Mouse (Mus musculus): ENCODE data around the gene Ctsa. TPM values are rescaled to one million over a fixed set of nuclear protein-coding genes. Genes with fewer than 3 reads are reported as not detected.
"Not testable (repeated sequence)": the region's sequence is repeated elsewhere in the genome, so short reads cannot be mapped to it uniquely, and the experiment has no call there.

Gene Ctsa
- polyA plus RNA-seq, 2 experiments = 59.4 to 69.5 TPM

GRCm38 (mm10) chr2:164795868-164796267 lies 36.8 kb upstream of the Ctsa start:
- Histone ChIP-seq H3K4me1 (replicated peaks; ENCODE audit: control insufficient read depth in 2 of 2, insufficient read depth in 2 of 2, low read length in 1 of 2) (no peaks in the 10 kb centered on the region; a peak in 1 of 4 replicates), H3K4me2 (ENCODE audit: low read depth) (no peak overlapping the region), H3K9me3 (ENCODE audit: control insufficient read depth, low read length) (no peaks in the 10 kb centered on the region), H3K27ac (no peak overlapping the region), H3K9ac (replicated peaks) (no peak overlapping the region), H3K27me3 (ENCODE audit: control insufficient read depth, insufficient read depth, low read length) (no peaks in the 10 kb centered on the region), H3K4me3 (ENCODE audit: insufficient read depth in 1 of 2, low read depth in 2 of 2, low read length in 2 of 2) (no peak overlapping the region), H3K36me3 (replicated peaks; ENCODE audit: control insufficient read depth, insufficient read depth, low read depth) (peaks cover 39% of the 10 kb centered on the region)
- DNase-seq (ENCODE audit: low read depth in 3 of 3, low spot score in 3 of 3) (no peak), ATAC-seq (ENCODE audit: insufficient read depth) (no peak)
- 75% methylated on average over 4 of the region's 4 CpGs for WGBS (ENCODE audit: insufficient replicate concordance)
- no peak for TF ChIP-seq EP300 (IDR thresholded peaks at IDR 0.05; ENCODE audit: low read depth)
- no peak for TF ChIP-seq CTCF (IDR thresholded peaks at IDR 0.05; ENCODE audit: low read depth)

GRCm38 (mm10) chr2:164798554-164798953 lies 34.1 kb upstream of the Ctsa start:
- H3K4me2 ChIP-seq (ENCODE audit: low read depth); ATAC-seq (ENCODE audit: insufficient read depth); H3K9ac ChIP-seq (replicated peaks); H3K27me3 ChIP-seq (ENCODE audit: control insufficient read depth, insufficient read depth, low read length); H3K4me3 ChIP-seq (ENCODE audit: insufficient read depth in 1 of 2, low read depth in 2 of 2, low read length in 2 of 2); H3K27ac ChIP-seq; DNase-seq (ENCODE audit: low read depth in 3 of 3, low spot score in 3 of 3); H3K4me1 ChIP-seq (replicated peaks; ENCODE audit: control insufficient read depth in 2 of 2, insufficient read depth in 2 of 2, low read length in 1 of 2); H3K9me3 ChIP-seq (ENCODE audit: control insufficient read depth, low read length): not testable (repeated sequence)
- WGBS (ENCODE audit: insufficient replicate concordance) = 68% methylated on average over 6 of the region's 6 CpGs
- TF ChIP-seq CTCF (IDR thresholded peaks at IDR 0.05; ENCODE audit: low read depth) = peak; percentile 54
- H3K36me3 ChIP-seq (replicated peaks; ENCODE audit: control insufficient read depth, insufficient read depth, low read depth) = peaks cover 38% of the 10 kb centered on the region

GRCm38 (mm10) chr2:164800252-164801004 lies 32.2 kb upstream of the Ctsa start:
- H3K4me3 ChIP-seq (ENCODE audit: insufficient read depth in 1 of 2, low read depth in 2 of 2, low read length in 2 of 2) = no peak overlapping the region
- TF ChIP-seq CTCF (IDR thresholded peaks at IDR 0.05; ENCODE audit: low read depth) (no peak), EP300 (IDR thresholded peaks at IDR 0.05; ENCODE audit: low read depth) (no peak)
- no peak for ATAC-seq (ENCODE audit: insufficient read depth)
- no peak overlapping the region for H3K9ac ChIP-seq (replicated peaks)
- WGBS (ENCODE audit: insufficient replicate concordance) = 83% methylated on average over 13 of the region's 13 CpGs
- H3K27me3 ChIP-seq (ENCODE audit: control insufficient read depth, insufficient read depth, low read length) = no peaks in the 10 kb centered on the region
- peaks cover 28% of the 10 kb centered on the region for H3K36me3 ChIP-seq (replicated peaks; ENCODE audit: control insufficient read depth, insufficient read depth, low read depth)
- no peak overlapping the region for H3K27ac ChIP-seq
- H3K4me1 ChIP-seq (replicated peaks; ENCODE audit: control insufficient read depth in 2 of 2, insufficient read depth in 2 of 2, low read length in 1 of 2) = peaks cover 7 to 8% of the 10 kb centered on the region in 2 experiments
- H3K4me2 ChIP-seq (ENCODE audit: low read depth) = no peak overlapping the region
- H3K9me3 ChIP-seq (ENCODE audit: control insufficient read depth, low read length) = no peaks in the 10 kb centered on the region
- DNase-seq (ENCODE audit: low read depth in 3 of 3, low spot score in 3 of 3) = no peak

- DNase-seq (ENCODE audit: low read depth in 3 of 3, low spot score in 3 of 3) = no peak
- WGBS (ENCODE audit: insufficient replicate concordance) = 77% methylated on average over 16 of the region's 16 CpGs
- H3K36me3 ChIP-seq (replicated peaks; ENCODE audit: control insufficient read depth, insufficient read depth, low read depth) = peaks cover 12% of the 10 kb centered on the region
- ATAC-seq (ENCODE audit: insufficient read depth) = no peak
- peak overlapping the region; percentile 93 for H3K9ac ChIP-seq (replicated peaks)
- H3K4me1 ChIP-seq (replicated peaks; ENCODE audit: control insufficient read depth in 2 of 2, insufficient read depth in 2 of 2, low read length in 1 of 2) = peaks cover 12 to 13% of the 10 kb centered on the region in 2 experiments
- no peaks in the 10 kb centered on the region for H3K27me3 ChIP-seq (ENCODE audit: control insufficient read depth, insufficient read depth, low read length)
- peak overlapping the region; percentile 80 for H3K27ac ChIP-seq
- H3K9me3 ChIP-seq (ENCODE audit: control insufficient read depth, low read length) = no peaks in the 10 kb centered on the region
- peak overlapping the region; percentile 90 for H3K4me2 ChIP-seq (ENCODE audit: low read depth)
- peak overlapping the region; percentile 95 to 99 for H3K4me3 ChIP-seq (ENCODE audit: insufficient read depth in 1 of 2, low read depth in 2 of 2, low read length in 2 of 2)
- TF ChIP-seq CTCF (IDR thresholded peaks at IDR 0.05; ENCODE audit: low read depth) (no peak), EP300 (IDR thresholded peaks at IDR 0.05; ENCODE audit: low read depth) (no peak)
Measured at GRCm38 (mm10) chr2:164803201-164803920, 29.3 kb upstream of the Ctsa start.

GRCm38 (mm10) chr2:164803921-164804313 lies 28.8 kb upstream of the Ctsa start:
- peaks cover 12 to 13% of the 10 kb centered on the region in 2 experiments for H3K4me1 ChIP-seq (replicated peaks; ENCODE audit: control insufficient read depth in 2 of 2, insufficient read depth in 2 of 2, low read length in 1 of 2)
- H3K9ac ChIP-seq (replicated peaks) = peak overlapping the region; percentile 93
- peak overlapping the region; percentile 95 to 99 for H3K4me3 ChIP-seq (ENCODE audit: insufficient read depth in 1 of 2, low read depth in 2 of 2, low read length in 2 of 2)
- TF ChIP-seq EP300 (IDR thresholded peaks at IDR 0.05; ENCODE audit: low read depth) (no peak), CTCF (IDR thresholded peaks at IDR 0.05; ENCODE audit: low read depth) (no peak; the same call in 1 of the 2 replicates)
- no peak for ATAC-seq (ENCODE audit: insufficient read depth)
- H3K27ac ChIP-seq = peak overlapping the region; percentile 80
- no peaks in the 10 kb centered on the region for H3K9me3 ChIP-seq (ENCODE audit: control insufficient read depth, low read length)
- H3K36me3 ChIP-seq (replicated peaks; ENCODE audit: control insufficient read depth, insufficient read depth, low read depth) = peaks cover 14% of the 10 kb centered on the region
- H3K4me2 ChIP-seq (ENCODE audit: low read depth) = peak overlapping the region; percentile 90
- no peak for DNase-seq (ENCODE audit: low read depth in 3 of 3, low spot score in 3 of 3)
- WGBS (ENCODE audit: insufficient replicate concordance) = 57% methylated on average over 1 of the region's 1 CpGs
- H3K27me3 ChIP-seq (ENCODE audit: control insufficient read depth, insufficient read depth, low read length) = no peaks in the 10 kb centered on the region
